Mouse (Mus musculus): ENCODE results near the gene Fam196b.

GRCm38 (mm10) chr11:34401343-34401742 is 86.7 kb downstream of the Fam196b start:
- TF ChIP-seq POLR2A (IDR thresholded peaks at IDR 0.05; ENCODE audit: insufficient read depth, low read depth, low read length) (no peak), CTCF (IDR thresholded peaks at IDR 0.05) (no peak), EP300 (IDR thresholded peaks at IDR 0.05; ENCODE audit: insufficient read depth, low read depth, low read length) (no peak)

All from heart, adult 2 months (tissue).